Mouse (Mus musculus): ENCODE results near the gene Sppl3.

DNA sequence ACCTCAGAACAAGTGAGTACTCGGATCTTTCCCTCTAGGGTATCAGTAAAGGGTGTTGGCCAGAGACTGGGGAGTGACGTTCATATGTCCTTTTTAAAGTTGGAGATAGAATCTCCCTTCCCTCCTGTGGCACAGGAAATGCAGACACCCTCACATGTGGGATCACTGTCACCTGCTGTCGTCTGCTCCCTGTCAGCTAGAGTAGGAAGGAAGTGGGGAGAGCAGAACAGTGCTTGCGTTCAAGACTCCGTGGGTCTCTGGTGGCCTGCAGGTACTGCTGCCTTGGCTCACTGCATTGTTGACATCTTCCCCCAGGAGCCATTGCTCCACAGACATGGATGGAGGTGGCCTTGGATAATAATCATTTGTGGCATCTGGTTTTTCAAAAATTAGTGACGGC is 72.6 kb downstream of the Sppl3 start:
- TF ChIP-seq SMC3 (IDR thresholded peaks at IDR 0.05; ENCODE audit: low read depth, low read length) (no peak), CTCF (conservative IDR thresholded peaks at IDR 0.05 in 1 of 2, IDR thresholded peaks at IDR 0.05 in 1 of 2; ENCODE audit: low read depth in 2 of 2, low read length in 2 of 2) (no peak), CHD2 (IDR thresholded peaks at IDR 0.05; ENCODE audit: low read length) (no peak)

Measured in CH12.LX (cell line).